Mouse (Mus musculus) liver, embryonic 16.5 days (tissue): ENCODE data around the gene Zfp287. TPM values are rescaled to one million over a fixed set of nuclear protein-coding genes. Genes with fewer than 3 reads are reported as not detected.

ENCODE experiments used
- ATAC-seq: fragments of 200-750 bp; cut with Nextera tagmentation; 2 replicates; pipeline ENCODE4 v1.8.0; 2017; ENCODE audit warnings: low read depth, mild to moderate bottlenecking, moderate number of reproducible peaks, moderate library complexity
- H3K27ac ChIP-seq: fragments of 300-500 bp; sonication (generic); 2 replicates; pipeline ENCODE4 v1.5.1; 2014; ENCODE audit warnings: mild to moderate bottlenecking, low read length
- H3K27me3 ChIP-seq: fragments of 300-500 bp; sonication (generic); 2 replicates; pipeline ENCODE4 v1.6.1; 2014; ENCODE audit warnings: low read depth, low read length, mixed read lengths; ENCODE audit not compliant: control insufficient read depth, insufficient read depth
- H3K36me3 ChIP-seq: fragments of 300-500 bp; sonication (generic); 2 replicates; pipeline ENCODE4 v1.6.1; 2014; ENCODE audit warnings: mild to moderate bottlenecking; ENCODE audit not compliant: control insufficient read depth, insufficient read depth
- H3K4me1 ChIP-seq: fragments of 300-500 bp; sonication (generic); 2 replicates; pipeline ENCODE4 v1.6.1; 2014; ENCODE audit warnings: low read depth, low read length, mixed read lengths; ENCODE audit not compliant: control insufficient read depth
- H3K4me2 ChIP-seq: fragments of 300-500 bp; sonication (generic); 2 replicates; pipeline ENCODE4 v1.6.1; 2014; ENCODE audit warnings: low read depth, low read length, mixed read lengths
- H3K4me3 ChIP-seq: fragments of 300-500 bp; sonication (generic); 2 replicates; pipeline ENCODE4 v1.5.1; 2014; ENCODE audit warnings: low read depth, mild to moderate bottlenecking, low read length
- H3K9ac ChIP-seq: fragments of 300-500 bp; sonication (generic); 2 replicates; pipeline ENCODE4 v1.6.1; 2014; ENCODE audit warnings: low read depth, low read length
- H3K9me3 ChIP-seq: fragments of 300-500 bp; sonication (generic); replicated peaks from 2 replicates; pipeline ENCODE4 v1.6.1; 2016; ENCODE audit warnings: low read length; ENCODE audit not compliant: control insufficient read depth
- WGBS: fragments of 180-500 bp; shearing (Covaris S2); extraction: QIAGEN DNeasy Blood & Tissue Kit; methylation state at CpG from one replicate; pipeline ENCODE4 v1.1.7; 2014; ENCODE audit not compliant: insufficient replicate concordance; 5-methylcytosine and 5-hydroxymethylcytosine counted together
- polyA plus RNA-seq: library from polyadenylated mRNA; unstranded; fragments of >200 nt; fragmentation: Nextera tagmentation; extraction: Ambion mirVana; gene quantifications from 2 replicates; pipeline ENCODE4 v1.2.1, GENCODE M21; 2015

Zfp287 gene
- polyA plus RNA-seq, 1 experiment from 2014 or later, result 0.68 TPM

GRCm38 (mm10) chr11:62660885-62661284 lies 70.8 kb downstream of the Zfp287 start:
- Histone ChIP-seq H3K27ac (no peak overlapping the region), H3K36me3 (no peaks in the 10 kb centered on the region), H3K4me2 (no peak overlapping the region), H3K27me3 (no peaks in the 10 kb centered on the region), H3K9me3 (no peaks in the 10 kb centered on the region), H3K4me3 (no peak overlapping the region), H3K9ac (no peak overlapping the region), H3K4me1 (no peaks in the 10 kb centered on the region)
- ATAC-seq, result no peak
- WGBS, result 37% methylated on average over 4 of the region's 4 CpGs

GRCm38 (mm10) chr11:62652080-62652479 lies 79.6 kb downstream of the Zfp287 start:
- ATAC-seq, result no peak

GRCm38 (mm10) chr11:62651563-62651962 lies 80.1 kb downstream of the Zfp287 start:
- no peaks in the 10 kb centered on the region for H3K36me3 ChIP-seq
- H3K4me2 ChIP-seq, result no peak overlapping the region
- H3K9me3 ChIP-seq, result no peaks in the 10 kb centered on the region
- no peak for ATAC-seq
- peaks cover 9% of the 10 kb centered on the region for H3K27me3 ChIP-seq
- WGBS, result 78% methylated on average over 3 of the region's 3 CpGs
- no peak overlapping the region for H3K4me3 ChIP-seq
- no peak overlapping the region for H3K27ac ChIP-seq
- H3K4me1 ChIP-seq, result peaks cover 20% of the 10 kb centered on the region
- no peak overlapping the region for H3K9ac ChIP-seq

More at GRCm38 (mm10) chr11:62652080-62652479, 79.6 kb downstream of the Zfp287 start:
- Histone ChIP-seq H3K4me3 (no peak overlapping the region), H3K4me1 (peaks cover 18% of the 10 kb centered on the region), H3K9me3 (no peaks in the 10 kb centered on the region), H3K4me2 (no peak overlapping the region), H3K36me3 (no peaks in the 10 kb centered on the region), H3K27ac (no peak overlapping the region), H3K27me3 (peaks cover 9% of the 10 kb centered on the region), H3K9ac (no peak overlapping the region)
- whole genome bisulfite sequencing, result 76% methylated on average over 3 of the region's 3 CpGs

Other genes with a start within 250 kb of the Zfp287 start
- 4.5 and 7.2 TPM in 2 replicates for gene Cenpv, start 192.6 kb downstream of the Zfp287 start, polyA plus RNA-seq
- gene Ubb, start 180.7 kb downstream of the Zfp287 start, polyA plus RNA-seq, result 1,628 and 1,645 TPM in 2 replicates
- 5.0 and 5.7 TPM in 2 replicates for gene Trpv2, start 157.4 kb downstream of the Zfp287 start, polyA plus RNA-seq
- gene Lrrc75a, start 83.4 kb downstream of the Zfp287 start, polyA plus RNA-seq, result 0.72 and 1.0 TPM in 2 replicates
- 6.9 and 9.0 TPM in 2 replicates for gene Mmgt2, start 83.2 kb downstream of the Zfp287 start, polyA plus RNA-seq
- not detected in 2 replicates for gene Gm10428, start 21.2 kb upstream of the Zfp287 start, polyA plus RNA-seq
- 0.66 and 1.0 TPM in 2 replicates for gene Zfp286, start 57.6 kb upstream of the Zfp287 start, polyA plus RNA-seq
- 0.77 and 0.83 TPM in 2 replicates for gene Trim16, start 88.3 kb upstream of the Zfp287 start, polyA plus RNA-seq
- 0.09 and 0.18 TPM in 2 replicates for gene Fbxw10, start 115.2 kb upstream of the Zfp287 start, polyA plus RNA-seq
- 26.1 and 29.7 TPM in 2 replicates for gene Tvp23b, start 147.6 kb upstream of the Zfp287 start, polyA plus RNA-seq
- gene Cdrt4, start 219.3 kb upstream of the Zfp287 start, polyA plus RNA-seq, result not detected in 2 replicates